Mouse (Mus musculus) bone marrow macrophage, adult 2 months (primary cell): Measurements from ENCODE around the gene Wnt5a.

ENCODE experiments used
- CTCF ChIP-seq: IDR thresholded peaks from 2 replicates; pipeline ENCODE4 v1.5.1; 2012; ENCODE audit warnings: low read depth, mild to moderate bottlenecking, low read length, moderate library complexity
- POLR2A ChIP-seq: IDR thresholded peaks from 2 replicates; pipeline ENCODE4 v1.6.1; 2012; ENCODE audit warnings: mild to moderate bottlenecking, low read depth, low read length, borderline replicate concordance

GRCm38 (mm10) chr14:28517631-28518560, 13.3 kb downstream of the Wnt5a start:
- no peak for TF ChIP-seq POLR2A
- no peak for TF ChIP-seq CTCF
